9 mouse cellular contexts compared by ENCODE assay signal in genomic region chr14:46380286-46380721, GRCm38 (mm10). TPM values are rescaled to one million over a fixed set of nuclear protein-coding genes. Genes with fewer than 3 reads are reported as not detected.
DNase-seq lines count a peak whose midpoint lies in the region; ATAC-seq and TF ChIP-seq lines count a peak whose summit lies in the region.
"Had no signal": no experiment of that assay in that cellular context is flagged by ENCODE, and none has a peak within 500 bp of the region (broad histone marks: within the 10 kb centered on the region; RNA-seq: fewer than 3 reads in every experiment).

No protein-coding gene starts in this region.

- peak overlapping the region; percentile 28; the same call in 1 of the 2 replicates for H3K9ac ChIP-seq in heart, postnatal 0 days (replicated peaks; ENCODE audit: low read depth, low read length)
- H3K9ac ChIP-seq in midbrain, embryonic 12.5 days (replicated peaks), result no peak overlapping the region; the same call in 1 of the 2 replicates

- H3K27me3 ChIP-seq in heart, postnatal 0 days (ENCODE audit: control insufficient read depth, insufficient read depth, low read length), result peaks cover 14% of the 10 kb centered on the region; the same call in 1 of the 2 replicates
- peaks cover 57% of the 10 kb centered on the region for H3K27me3 ChIP-seq in midbrain, embryonic 12.5 days

- peaks cover 4% of the 10 kb centered on the region; the same call in 1 of the 2 replicates for H3K36me3 ChIP-seq in heart, postnatal 0 days (replicated peaks; ENCODE audit: control insufficient read depth, insufficient read depth, low read length)
- no peaks in the 10 kb centered on the region for H3K36me3 ChIP-seq in midbrain, embryonic 12.5 days

- peak overlapping the region; percentile 62 for H3K4me2 ChIP-seq in heart, postnatal 0 days (ENCODE audit: low read depth, low read length)
- H3K4me2 ChIP-seq in midbrain, embryonic 12.5 days (replicated peaks), result peak overlapping the region; percentile 70

- no peaks in the 10 kb centered on the region for H3K9me3 ChIP-seq in heart, postnatal 0 days (replicated peaks; ENCODE audit: control insufficient read depth, low read length)
- H3K9me3 ChIP-seq in midbrain, embryonic 12.5 days, result no peaks in the 10 kb centered on the region

- H3K27ac ChIP-seq in heart, postnatal 0 days (ENCODE audit: low read depth), result no peak overlapping the region
- H3K27ac ChIP-seq in midbrain, embryonic 12.5 days (replicated peaks), result no peak overlapping the region

- H3K4me1 ChIP-seq in heart, postnatal 0 days (ENCODE audit: control insufficient read depth, insufficient read depth), result peaks cover 7% of the 10 kb centered on the region; the same call in 1 of the 2 replicates
- peaks cover 12% of the 10 kb centered on the region for H3K4me1 ChIP-seq in midbrain, embryonic 12.5 days

- 14% methylated on average over 31 of the region's 31 CpGs for WGBS in heart, postnatal 0 days
- WGBS in midbrain, embryonic 12.5 days, result 5% methylated on average over 30 of the region's 31 CpGs

- peak; percentile 55 for DNase-seq in ES-CJ7 (ENCODE audit: low read depth, low spot score)
- peak; percentile 60 to 76 for DNase-seq in cerebellum, postnatal 14 days
- DNase-seq in heart, postnatal 0 days (ENCODE audit: low spot score), result no peak
- peak; percentile 53 to 80 for DNase-seq in kidney, postnatal 25 days
- no peak for DNase-seq in right cerebral cortex, postnatal 36 days (ENCODE audit: low spot score in 2 of 2)
- DNase-seq in frontal cortex, postnatal 10 days (ENCODE audit: low spot score in 2 of 2), result no peak
- DNase-seq in left cerebral cortex, postnatal 36 days (ENCODE audit: low spot score in 2 of 2), result no peak

- ATAC-seq in heart, postnatal 0 days (ENCODE audit: insufficient read depth, low read depth), result peak; percentile 33; the same call in 1 of the 2 replicates
- peak; percentile 59; the same call in 1 of the 2 replicates for ATAC-seq in midbrain, embryonic 12.5 days (ENCODE audit: low FRiP score, low read depth)

- H3K4me3 ChIP-seq in heart, postnatal 0 days (ENCODE audit: low read depth, low read length), result peak overlapping the region; percentile 33
- peak overlapping the region; percentile 34 for H3K4me3 ChIP-seq in midbrain, embryonic 12.5 days

- intact Hi-C loops in left cerebral cortex, postnatal 36 days (cut with DNase I), result loop anchor here (10.0 kb wide), 1 partner anchor 216 kb away; no protein-coding TSS in a partner anchor

- 0 out of 2 replicates have a peak, but pooled peaks have one; percentile 6 for TF ChIP-seq CTCF in heart, postnatal 0 days (IDR thresholded peaks at IDR 0.05; ENCODE audit: low read depth)

- no peak for TF ChIP-seq EP300 in heart, postnatal 0 days (IDR thresholded peaks at IDR 0.05; ENCODE audit: low read depth)

RNA-seq across cellular contexts. Expression of gene Gm15217, which starts 1.1 kb away (rescaled TPM):
- total RNA-seq in heart, postnatal 0 days (2014; rRNA removed; ENCODE audit: low replicate concordance), result not detected in 2 replicates
- not detected in 2 replicates for polyA plus RNA-seq in heart, postnatal 0 days (2015; fragmentation: Nextera tagmentation; extraction: Ambion mirVana)
- not detected in 2 replicates for polyA plus RNA-seq in midbrain, embryonic 12.5 days (2016; fragmentation: Nextera tagmentation; extraction: Ambion mirVana)
- total RNA-seq in left cerebral cortex, postnatal 36 days (2021), result not detected
- total RNA-seq: liver, adult 2 months had no signal
- polyA plus RNA-seq: liver, adult 2 months had no signal

RNA-seq across cellular contexts. Expression of gene Bmp4, which starts 10.2 kb away (rescaled TPM):
- total RNA-seq in heart, postnatal 0 days (2014; rRNA removed; ENCODE audit: low replicate concordance), result 10.1 and 17.9 TPM in 2 replicates
- polyA plus RNA-seq in heart, postnatal 0 days (2015; fragmentation: Nextera tagmentation; extraction: Ambion mirVana), result 5.3 and 6.3 TPM in 2 replicates
- 9.0 and 12.7 TPM in 2 replicates for polyA plus RNA-seq in midbrain, embryonic 12.5 days (2016; fragmentation: Nextera tagmentation; extraction: Ambion mirVana)
- total RNA-seq in left cerebral cortex, postnatal 36 days (2021), result 1 to 10 TPM; 5.5 to 8.1 TPM

Comparison
In these comparisons a context has a peak if more than half of its experiments do, and no peak if none do; other contexts are left out.
1. DNase-seq: peak in ES-CJ7 (single experiment), cerebellum, postnatal 14 days (2 of 2) and kidney, postnatal 25 days (2 of 2); none in heart, postnatal 0 days (single experiment), right cerebral cortex, postnatal 36 days (0 of 2), frontal cortex, postnatal 10 days (0 of 2) and left cerebral cortex, postnatal 36 days (0 of 2).